Mouse (Mus musculus) central nervous system, embryonic 18 days (tissue): ENCODE data around the gene Gm28036. TPM values are rescaled to one million over a fixed set of nuclear protein-coding genes. Genes with fewer than 3 reads are reported as not detected.

ENCODE experiments used
- polyA plus RNA-seq: library from polyadenylated mRNA; depleted of rRNA; stranded (reverse); fragments of >200 nt; gene quantifications from 2 replicates; pipeline ENCODE4 v1.2.3, GENCODE M21; 2012; rRNA removed

The Gm28036 gene
- 4.6 and 7.3 TPM in 2 replicates for polyA plus RNA-seq

GRCm38 (mm10) chr2:156126992-156127391 is at the start of gene Gm28036:
Gene Gm28036 (minus strand): TSS chr2:156127092.

GRCm38 (mm10) chr2:156143953-156144724 is 17.2 kb upstream of the Gm28036 start, which contains the start of the genes Romo1 and Nfs1:
Gene Romo1 (plus strand): TSS chr2:156144039.
Gene Nfs1 (minus strand): TSS chr2:156144186.

GRCm38 (mm10) chr2:156111358-156112079 is 15.4 kb downstream of the Gm28036 start, which contains the start of the genes Cpne1 and Rbm12:
Gene Cpne1 (minus strand): TSS chr2:156111965.
Gene Rbm12 (minus strand): TSS chr2:156111978.

DNA sequence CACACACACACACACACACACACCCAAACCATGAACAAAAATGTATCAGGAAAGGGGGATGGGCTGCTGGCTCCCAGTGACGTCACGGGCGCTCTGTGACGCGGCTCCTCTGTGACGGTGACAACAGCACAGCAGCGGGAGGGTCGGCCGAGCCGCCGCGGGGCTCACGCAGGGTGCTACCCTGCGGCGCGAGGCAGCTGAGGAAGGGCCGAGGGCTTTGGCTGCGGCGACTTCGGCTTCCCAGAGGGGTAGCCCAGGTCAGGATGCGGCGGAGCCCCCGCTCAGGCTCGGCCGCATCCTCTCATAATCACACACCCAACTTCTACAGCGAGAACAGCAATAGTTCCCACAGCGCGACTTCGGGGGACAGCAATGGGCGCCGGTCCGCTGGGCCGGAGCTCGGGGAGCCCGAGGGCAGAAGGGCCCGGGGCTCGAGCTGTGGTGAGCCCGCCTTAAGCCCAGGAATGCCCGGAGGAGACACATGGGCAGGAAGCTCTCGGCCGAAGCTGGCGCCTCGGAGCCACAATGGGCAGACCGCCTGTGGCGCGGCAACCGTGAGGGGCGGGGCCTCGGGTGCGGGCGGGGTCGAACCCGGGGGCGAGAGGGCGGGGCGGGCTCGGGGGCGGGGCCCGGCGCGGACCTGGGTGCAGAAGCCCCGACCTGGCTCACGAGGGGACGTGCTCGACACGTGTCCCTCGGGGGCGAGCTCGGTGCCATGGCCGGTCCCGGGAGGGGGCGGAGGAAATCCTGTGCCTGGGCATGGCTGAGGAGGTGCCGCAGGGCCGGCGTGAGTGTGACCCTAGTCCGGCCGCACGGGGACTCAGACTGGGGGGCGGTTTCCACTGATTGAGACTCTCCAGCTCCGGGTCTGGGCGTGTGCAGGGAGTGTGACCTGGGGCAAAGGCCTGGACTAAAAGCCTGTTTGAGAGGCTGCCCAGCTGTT is 61.5 kb downstream of the Gm28036 start, which contains the start of gene Spag4:
TSS of gene Spag4 (plus strand) at position 77 of the 943 bp plus-strand sequence.

DNA sequence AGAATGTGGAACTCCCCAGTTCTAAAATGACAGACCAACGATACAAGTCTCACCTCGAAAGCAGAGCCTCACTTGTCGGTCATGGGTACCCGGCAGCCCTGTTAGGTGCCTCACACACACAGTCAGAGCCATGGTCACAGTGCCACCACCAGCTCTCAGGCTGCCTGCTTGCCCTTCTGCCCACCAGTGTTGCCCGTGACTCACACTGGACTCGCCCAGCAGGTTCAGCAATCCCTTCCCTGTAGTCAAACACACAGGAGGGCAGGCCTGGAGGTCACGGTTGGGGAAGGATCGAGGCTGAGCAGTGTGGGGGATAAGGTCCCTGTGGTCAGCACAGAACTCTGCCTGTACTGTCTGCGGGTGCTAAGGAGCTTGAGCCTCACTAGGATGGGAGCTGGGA is 74.1 kb downstream of the Gm28036 start, which contains the start of gene Fer1l4:
TSS of gene Fer1l4 (minus strand) at position 132 of the 400 bp plus-strand sequence.

Other genes with a start within 250 kb of the Gm28036 start
- gene Uqcc1, start 196.8 kb downstream of the Gm28036 start, polyA plus RNA-seq: 52.4 and 54.0 TPM in 2 replicates
- gene Gm15557, start 186.4 kb downstream of the Gm28036 start, polyA plus RNA-seq: not detected in 2 replicates
- gene Gdf5, start 181.7 kb downstream of the Gm28036 start, polyA plus RNA-seq: 1.2 and 1.6 TPM in 2 replicates
- gene Cep250, start 170.6 kb downstream of the Gm28036 start, polyA plus RNA-seq: 20.5 and 20.6 TPM in 2 replicates
- gene 6430550D23Rik, start 119.1 kb downstream of the Gm28036 start, polyA plus RNA-seq: 2.8 and 3.5 TPM in 2 replicates
- gene Ergic3, start 119.0 kb downstream of the Gm28036 start, polyA plus RNA-seq: 477 and 481 TPM in 2 replicates
- 0.04 and 0.12 TPM in 2 replicates for gene Fer1l4, start 74.1 kb downstream of the Gm28036 start, polyA plus RNA-seq
- 8.9 and 9.7 TPM in 2 replicates for gene Spag4, start 61.9 kb downstream of the Gm28036 start, polyA plus RNA-seq
- 58.3 and 63.6 TPM in 2 replicates for gene Cpne1, start 15.1 kb downstream of the Gm28036 start, polyA plus RNA-seq
- gene Rbm12, start 15.1 kb downstream of the Gm28036 start, polyA plus RNA-seq: 15.9 and 19.6 TPM in 2 replicates
- 398 and 404 TPM in 2 replicates for gene Romo1, start 16.9 kb upstream of the Gm28036 start, polyA plus RNA-seq
- gene Nfs1, start 17.1 kb upstream of the Gm28036 start, polyA plus RNA-seq: 42.8 and 44.2 TPM in 2 replicates
- gene Rbm39, start 53.1 kb upstream of the Gm28036 start, polyA plus RNA-seq: 153 TPM in 2 replicates
- 32.9 and 34.0 TPM in 2 replicates for gene Phf20, start 69.4 kb upstream of the Gm28036 start, polyA plus RNA-seq
- gene Cnbd2, start 185.2 kb upstream of the Gm28036 start, polyA plus RNA-seq: 4.8 and 5.1 TPM in 2 replicates
- gene Scand1, start 185.6 kb upstream of the Gm28036 start, polyA plus RNA-seq: 106 and 121 TPM in 2 replicates